Mouse (Mus musculus) mouse trophoblast stem cell (cell line): Measurements from ENCODE around the gene Lsm7.
"Not testable (repeated sequence)": the region's sequence is repeated elsewhere in the genome, so short reads cannot be mapped to it uniquely, and the experiment has no call there.

Experiments used
- in situ Hi-C, 2 experiments: fragments of 300-500 bp; cut with MseI, MboI; formaldehyde crosslinking; loops; 2 replicates in 1 of 2; 3 replicates in 1 of 2; pipeline ENCODE4 v1.15.1; 2025

Gene Lsm7

DNA sequence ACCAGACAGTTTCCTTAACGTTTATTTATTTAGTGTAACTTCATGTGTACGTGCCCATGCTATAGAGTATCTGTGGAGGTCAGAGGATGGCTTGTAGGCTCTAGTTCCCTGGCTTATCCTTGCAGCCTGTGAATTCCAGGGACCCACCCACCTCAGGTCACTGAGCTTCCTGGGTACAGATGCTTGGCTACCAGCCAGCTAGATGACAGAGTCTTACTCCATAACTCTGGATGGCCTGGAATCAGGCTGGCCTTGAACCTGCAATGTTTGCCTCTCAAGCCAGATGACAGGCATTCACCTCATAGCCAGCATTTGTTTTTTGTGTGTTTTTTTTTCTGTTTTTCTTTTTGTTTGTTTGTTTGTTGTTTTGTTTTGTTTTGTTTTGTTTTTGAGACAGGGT is 37.8 kb downstream of the Lsm7 start:
- in situ Hi-C loops: no loop called here

DNA sequence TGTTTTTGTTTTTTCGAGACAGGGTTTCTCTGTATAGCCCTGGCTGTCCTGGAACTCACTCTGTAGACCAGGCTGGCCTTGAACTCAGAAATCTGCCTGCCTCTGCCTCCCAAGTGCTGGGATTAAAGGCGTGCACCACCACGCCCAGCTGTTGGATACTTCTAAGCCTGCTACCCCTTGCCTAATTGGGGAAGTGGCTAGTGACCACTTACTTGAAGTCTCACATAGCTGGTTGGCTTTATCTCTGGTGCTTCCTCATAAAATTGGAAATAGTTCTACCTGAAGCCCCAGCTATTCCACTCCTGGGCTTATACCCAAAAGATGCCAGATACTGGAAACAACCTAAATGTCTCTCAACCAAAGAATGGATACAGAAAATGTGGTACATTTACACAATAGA is 38.7 kb downstream of the Lsm7 start:
- in situ Hi-C loops: not testable (repeated sequence)

- in situ Hi-C loops: no loop called here
These were observed 40.2 kb downstream of the Lsm7 start for GRCm38 (mm10) chr10:80814800-80815199.

GRCm38 (mm10) chr10:80813366-80813765 is 41.6 kb downstream of the Lsm7 start, which contains the start of gene Jsrp1:
Jsrp1 (minus strand) TSS chr10:80813498.
- in situ Hi-C loops: no loop called here

DNA sequence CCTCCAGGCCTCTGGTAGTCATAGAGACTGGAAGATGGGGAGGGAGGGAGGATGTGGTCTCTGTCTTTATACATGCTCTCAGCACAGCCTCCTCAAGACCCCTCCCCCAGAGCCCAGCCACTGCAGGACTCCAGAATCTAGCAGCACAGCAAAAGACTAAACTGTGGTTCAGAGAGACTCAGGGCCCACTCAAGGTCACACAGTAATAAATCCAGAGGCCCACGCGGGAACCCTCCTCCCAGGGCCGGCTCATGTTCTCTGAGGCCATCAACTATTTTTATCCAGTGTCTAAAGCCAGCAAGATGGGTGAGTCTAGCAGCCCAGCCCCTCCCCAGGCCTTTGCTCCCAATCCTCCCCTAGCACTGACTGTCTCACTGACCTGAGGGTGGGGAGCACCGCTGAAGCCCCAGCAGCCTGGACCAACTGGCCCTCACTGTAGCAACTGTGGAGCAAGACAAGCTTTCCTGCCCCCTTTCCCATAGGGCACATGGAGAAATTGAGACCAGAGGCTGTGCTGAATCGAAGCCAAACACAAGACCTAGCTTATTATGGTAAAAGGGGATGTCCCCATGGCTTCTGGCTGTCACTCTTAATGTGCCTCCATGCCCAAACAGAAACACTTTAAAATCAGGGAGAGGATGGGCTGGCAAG is 42.5 kb downstream of the Lsm7 start:
- in situ Hi-C loops: no loop called here

- in situ Hi-C loops: no loop called here
These were observed 44.9 kb downstream of the Lsm7 start for GRCm38 (mm10) chr10:80810084-80810483.

- in situ Hi-C loops: no loop called here
These were observed 45.9 kb downstream of the Lsm7 start for GRCm38 (mm10) chr10:80808985-80809632.

- in situ Hi-C loops: no loop called here
These were observed 46.7 kb downstream of the Lsm7 start for GRCm38 (mm10) chr10:80808099-80808984.

- in situ Hi-C loops: no loop called here
These were observed 47.9 kb downstream of the Lsm7 start for GRCm38 (mm10) chr10:80807057-80807627.

- in situ Hi-C loops: no loop called here
These were observed 48.5 kb downstream of the Lsm7 start for GRCm38 (mm10) chr10:80806341-80807056.

DNA sequence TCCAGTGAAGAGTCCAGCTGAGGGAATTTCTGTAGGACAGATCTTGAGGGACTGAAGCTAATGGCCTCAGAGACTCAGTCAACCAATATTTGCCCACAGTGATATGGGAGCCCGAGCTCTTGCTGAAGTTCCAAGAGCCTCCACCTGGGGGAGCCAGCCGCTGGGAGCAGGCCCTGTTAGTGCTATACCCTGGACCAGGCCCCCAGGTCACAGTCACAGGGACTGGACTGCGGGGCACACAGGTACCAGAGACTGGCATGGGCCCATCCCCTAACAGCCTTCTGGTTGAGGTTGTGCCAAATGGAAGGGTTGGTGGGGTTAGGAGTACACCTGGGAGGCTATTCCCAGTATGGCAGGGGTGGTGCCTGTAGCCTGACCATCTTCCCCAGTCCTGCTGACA is 49.1 kb downstream of the Lsm7 start:
- in situ Hi-C loops: no loop called here

DNA sequence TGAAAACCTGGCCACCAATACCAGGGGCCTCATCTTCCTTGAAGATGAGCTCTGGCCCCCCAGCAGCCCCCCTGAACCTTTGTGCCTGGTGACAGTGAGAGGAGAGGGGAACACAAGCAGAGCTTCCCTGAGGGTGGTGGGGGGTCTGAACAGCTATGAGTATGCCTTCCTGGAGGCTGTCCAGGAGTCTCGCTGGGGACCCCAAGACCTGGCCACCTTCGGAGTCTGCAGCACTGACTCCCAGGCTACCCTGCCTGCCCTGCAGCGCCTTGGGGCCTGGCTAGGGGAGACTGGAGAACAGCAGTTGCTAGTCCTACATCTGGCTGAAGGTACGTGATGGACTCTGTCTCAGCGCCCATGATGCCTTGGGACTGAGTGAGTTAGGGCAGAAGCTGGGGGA is 49.7 kb downstream of the Lsm7 start:
- in situ Hi-C loops: no loop called here

GRCm38 (mm10) chr10:80804916-80805315 is 50.1 kb downstream of the Lsm7 start, which contains the start of gene Amh:
Amh (plus strand) TSS chr10:80805243.
- in situ Hi-C loops: no loop called here

DNA sequence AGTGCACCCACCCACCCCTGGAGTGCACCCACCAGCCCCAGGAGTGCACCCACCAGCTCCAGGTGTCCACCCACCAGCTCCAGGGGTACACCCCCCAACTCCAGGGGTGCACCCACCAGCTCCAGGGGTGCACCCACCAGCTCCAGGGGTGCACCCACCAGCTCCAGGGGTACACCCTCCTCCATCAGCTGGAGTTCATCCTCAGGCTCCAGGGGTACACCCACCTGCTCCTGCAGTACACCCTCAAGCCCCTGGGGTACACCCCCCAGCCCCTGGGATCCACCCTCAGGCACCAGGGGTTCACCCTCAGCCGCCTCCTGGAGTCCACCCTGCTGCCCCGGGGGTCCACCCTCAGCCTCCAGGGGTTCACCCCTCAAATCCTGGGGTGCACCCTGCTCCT is 50.7 kb downstream of the Lsm7 start:
- in situ Hi-C loops: no loop called here

DNA sequence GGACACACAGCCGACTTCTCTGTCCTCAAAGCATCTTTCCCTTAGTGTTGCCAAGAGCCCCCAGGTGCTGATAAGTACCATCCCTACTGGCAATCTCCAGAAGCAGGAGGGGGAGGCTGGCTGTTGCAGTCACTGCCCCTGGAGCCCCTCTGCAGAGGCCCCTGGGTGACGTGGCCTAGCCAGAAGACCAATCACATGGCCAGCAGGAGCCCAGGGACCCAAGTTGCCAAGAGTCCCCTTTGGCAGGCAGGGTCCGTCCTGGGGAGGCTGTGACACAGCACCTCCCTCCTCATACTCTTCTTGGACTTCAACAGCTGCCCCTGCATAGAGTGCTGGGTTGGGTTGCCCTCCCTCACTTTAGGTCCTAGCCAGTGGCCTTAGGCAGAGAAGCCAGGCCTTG is 52.0 kb downstream of the Lsm7 start:
- in situ Hi-C loops: no loop called here
